Mouse (Mus musculus) hindbrain, embryonic 10.5 days (tissue): ENCODE data around the gene Gjb4. TPM values are rescaled to one million over a fixed set of nuclear protein-coding genes. Genes with fewer than 3 reads are reported as not detected.

Source experiments
- DNase-seq: peaks from one replicate; pipeline ENCODE4 v3.0.0-alpha.2; 2017; ENCODE audit warnings: low spot score
- H3K27ac ChIP-seq: fragments of 300-500 bp; sonication (generic); 2 replicates; pipeline ENCODE4 v1.5.1; 2016; ENCODE audit warnings: mild to moderate bottlenecking, moderate library complexity
- H3K27me3 ChIP-seq: fragments of 300-500 bp; sonication (generic); 2 replicates; pipeline ENCODE4 v1.6.1; 2016; ENCODE audit warnings: mild to moderate bottlenecking; ENCODE audit not compliant: poor library complexity, insufficient read depth, severe bottlenecking
- H3K36me3 ChIP-seq: fragments of 300-500 bp; sonication (generic); 2 replicates; pipeline ENCODE4 v1.6.1; 2016; ENCODE audit warnings: mild to moderate bottlenecking, moderate library complexity
- H3K4me1 ChIP-seq: fragments of 300-500 bp; sonication (generic); replicated peaks from 2 replicates; pipeline ENCODE4 v1.6.1; 2016; ENCODE audit warnings: mild to moderate bottlenecking
- H3K4me3 ChIP-seq: fragments of 300-500 bp; sonication (generic); 2 replicates; pipeline ENCODE4 v1.5.1; 2016; ENCODE audit warnings: mild to moderate bottlenecking, moderate library complexity
- H3K9me3 ChIP-seq: fragments of 300-500 bp; sonication (generic); 2 replicates; pipeline ENCODE4 v1.6.1; 2016; ENCODE audit warnings: mild to moderate bottlenecking, moderate library complexity
- WGBS: fragments of 180-500 bp; shearing (Covaris S2); methylation state at CpG from one replicate; pipeline ENCODE4 v1.1.7; 2016; 5-methylcytosine and 5-hydroxymethylcytosine counted together
- polyA plus RNA-seq: library from polyadenylated mRNA; unstranded; fragments of >200 nt; fragmentation: Nextera tagmentation; extraction: Ambion mirVana; gene quantifications from 2 replicates; pipeline ENCODE4 v1.2.1, GENCODE M21; 2016

Gjb4 gene
- polyA plus RNA-seq, 1 experiment from 2014 or later: 0.21 TPM

DNA sequence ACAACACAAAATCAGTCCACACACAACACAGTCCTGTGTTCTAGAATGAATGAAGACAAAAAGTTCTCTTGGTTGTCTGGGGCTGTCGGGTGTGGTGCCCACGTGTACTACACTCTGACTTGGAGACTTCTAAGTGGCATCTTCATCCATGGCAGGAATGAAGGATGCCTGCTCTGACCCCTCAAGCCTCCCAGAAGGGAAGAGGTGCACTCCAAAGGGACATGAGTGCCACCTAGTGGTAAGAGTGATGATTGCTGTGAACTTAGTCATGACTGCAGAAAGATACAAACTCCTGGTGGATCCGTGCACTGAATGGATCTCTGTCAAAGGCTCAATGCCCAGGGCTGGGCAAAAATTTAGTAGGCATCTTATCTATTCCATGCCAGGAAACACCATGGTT, 34.3 kb downstream of the Gjb4 start:
- Histone ChIP-seq H3K4me1 (0 out of 2 replicates have a peak, but pooled peaks cover 8% of the 10 kb centered on the region), H3K27me3 (peaks cover 23% of the 10 kb centered on the region), H3K36me3 (no peaks in the 10 kb centered on the region), H3K9me3 (no peaks in the 10 kb centered on the region), H3K4me3 (no peak overlapping the region), H3K27ac (no peak overlapping the region)
- peak; percentile 62 for DNase-seq
- 11% methylated on average over 3 of the region's 3 CpGs for WGBS

DNA sequence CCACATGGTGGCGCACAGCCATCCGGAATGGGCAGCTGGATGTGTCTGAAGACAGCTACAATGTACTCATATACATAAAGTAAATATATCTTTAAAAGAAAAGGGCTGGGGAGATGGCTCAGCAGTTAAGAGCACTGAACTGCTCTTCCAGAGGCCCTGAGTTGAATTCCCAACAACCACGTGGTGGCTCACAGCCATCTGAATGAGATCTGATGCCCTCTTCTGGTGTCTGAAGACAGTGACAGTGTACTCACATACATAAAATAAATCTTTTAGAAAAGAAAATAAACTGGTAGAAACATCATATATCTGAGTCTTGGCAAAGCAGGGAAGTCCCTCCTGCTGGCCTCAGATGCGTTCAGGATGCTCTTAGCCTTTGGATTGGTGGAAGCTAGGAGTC, 36.7 kb downstream of the Gjb4 start:
- Histone ChIP-seq H3K4me3 (no peak overlapping the region), H3K36me3 (no peaks in the 10 kb centered on the region), H3K27me3 (peaks cover 41% of the 10 kb centered on the region), H3K4me1 (peaks cover 25% of the 10 kb centered on the region), H3K27ac (no peak overlapping the region), H3K9me3 (no peaks in the 10 kb centered on the region)
- DNase-seq: no peak
- WGBS: 58% methylated on average over 4 of the region's 4 CpGs

DNA sequence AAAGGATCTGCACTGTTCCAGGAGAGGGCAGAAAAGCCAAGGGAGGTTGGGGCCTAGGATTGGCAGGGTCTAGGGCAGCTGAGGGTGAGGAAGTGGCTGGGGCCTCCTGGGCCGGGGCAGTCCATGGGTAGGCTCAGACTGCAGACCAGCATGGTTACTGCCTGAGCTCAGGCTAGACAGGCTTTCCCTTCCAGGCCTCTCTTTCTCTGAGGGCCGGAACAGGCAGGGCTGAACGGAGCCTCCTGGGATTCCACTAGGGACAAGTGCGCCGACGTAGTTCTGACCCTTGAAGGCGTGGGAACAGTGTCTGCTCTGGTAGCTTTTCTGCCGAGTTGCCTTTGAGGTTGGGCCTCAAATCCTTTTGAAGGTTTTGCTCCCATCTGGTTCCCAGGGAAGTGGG, 38.1 kb downstream of the Gjb4 start:
- peaks cover 55% of the 10 kb centered on the region for H3K27me3 ChIP-seq
- DNase-seq: no peak
- no peak overlapping the region for H3K27ac ChIP-seq
- no peak overlapping the region for H3K4me3 ChIP-seq
- H3K9me3 ChIP-seq: no peaks in the 10 kb centered on the region
- WGBS: 81% methylated on average over 8 of the region's 8 CpGs
- no peaks in the 10 kb centered on the region for H3K36me3 ChIP-seq
- peaks cover 25% of the 10 kb centered on the region for H3K4me1 ChIP-seq

DNA sequence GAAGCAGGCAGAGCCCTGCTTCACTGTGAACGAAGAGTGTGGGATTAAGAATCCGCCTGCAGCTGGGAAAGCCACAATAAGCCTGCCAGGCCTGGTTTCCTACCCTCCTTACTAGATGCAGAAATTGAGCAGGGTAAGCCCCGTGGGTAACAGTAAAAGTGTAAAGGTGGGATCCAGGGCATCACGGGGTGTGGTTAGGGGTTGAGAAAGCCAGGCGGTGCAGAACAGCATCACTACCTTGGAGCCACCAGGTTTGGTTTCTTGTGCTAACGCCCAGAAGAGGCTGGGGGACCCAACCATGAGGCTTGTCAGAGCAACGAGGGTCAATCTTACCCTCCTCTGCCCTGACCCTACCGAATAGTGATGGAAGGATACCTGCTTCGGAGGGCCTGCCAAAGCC, 39.3 kb downstream of the Gjb4 start:
- peaks cover 25% of the 10 kb centered on the region for H3K4me1 ChIP-seq
- peak overlapping the region; percentile 72; the same call in 1 of the 2 replicates for H3K27ac ChIP-seq
- WGBS: 44% methylated on average over 9 of the region's 9 CpGs
- H3K27me3 ChIP-seq: peaks cover 58% of the 10 kb centered on the region
- no peak for DNase-seq
- H3K4me3 ChIP-seq: peak overlapping the region; percentile 61; the same call in 1 of the 2 replicates
- H3K9me3 ChIP-seq: no peaks in the 10 kb centered on the region
- H3K36me3 ChIP-seq: no peaks in the 10 kb centered on the region

DNA sequence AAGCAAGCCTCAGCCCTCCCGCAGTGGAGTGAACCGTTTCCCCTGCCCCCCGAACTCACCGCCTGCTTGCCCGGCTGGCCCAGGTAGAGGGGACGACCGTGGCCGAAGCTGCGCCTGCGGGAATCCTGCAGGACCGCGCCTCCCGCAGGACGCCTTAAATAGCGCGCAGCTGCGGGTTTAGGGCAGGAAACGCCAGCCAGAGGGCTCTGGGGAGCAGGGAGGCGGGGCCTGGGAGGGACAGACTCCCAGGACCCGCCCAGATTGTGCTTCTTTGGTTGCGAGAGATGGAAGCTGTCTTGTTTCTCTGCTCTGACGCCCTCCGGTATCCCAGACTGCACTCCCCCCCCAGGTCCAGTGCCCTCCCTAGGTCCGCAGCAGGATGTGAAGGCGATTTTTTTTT, 40.0 kb downstream of the Gjb4 start, which contains the start of gene Gja4:
Gene Gja4 (minus strand): TSS at position 179 of the 400 bp plus-strand sequence.
- under 1% methylated on average over 25 of the region's 25 CpGs for WGBS
- Histone ChIP-seq H3K27me3 (peaks cover 58% of the 10 kb centered on the region), H3K9me3 (no peaks in the 10 kb centered on the region), H3K27ac (peak within 1 kb of the TSS; percentile 72), H3K4me3 (peak within 1 kb of the TSS; percentile 61), H3K36me3 (no peaks in the 10 kb centered on the region), H3K4me1 (peaks cover 25% of the 10 kb centered on the region)
- peak; percentile 76 for DNase-seq

DNA sequence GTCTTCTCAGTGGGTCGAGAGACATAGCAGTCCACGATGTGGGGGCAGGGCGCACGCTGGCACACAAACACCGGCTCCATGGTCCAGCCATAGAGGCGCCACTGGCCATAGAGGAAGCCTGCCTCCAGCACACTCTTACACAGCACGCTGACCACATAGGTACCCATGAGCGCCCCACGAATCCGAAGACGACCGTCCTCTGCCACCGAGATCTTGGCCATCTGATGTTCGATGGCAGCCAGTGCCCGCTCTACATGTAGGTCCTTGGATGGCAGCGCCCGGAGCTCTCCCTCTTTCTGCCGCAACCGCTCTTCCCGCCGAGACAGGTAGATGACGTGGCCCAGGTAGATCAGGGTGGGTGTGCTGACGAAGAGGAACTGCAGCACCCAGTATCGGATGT, 41.5 kb downstream of the Gjb4 start:
- peak overlapping the region; percentile 61; the same call in 1 of the 2 replicates for H3K4me3 ChIP-seq
- WGBS: 58% methylated on average over 24 of the region's 24 CpGs
- no peaks in the 10 kb centered on the region for H3K36me3 ChIP-seq
- H3K27me3 ChIP-seq: peaks cover 58% of the 10 kb centered on the region
- H3K9me3 ChIP-seq: no peaks in the 10 kb centered on the region
- no peak for DNase-seq
- H3K27ac ChIP-seq: no peak overlapping the region
- peaks cover 25% of the 10 kb centered on the region for H3K4me1 ChIP-seq

DNA sequence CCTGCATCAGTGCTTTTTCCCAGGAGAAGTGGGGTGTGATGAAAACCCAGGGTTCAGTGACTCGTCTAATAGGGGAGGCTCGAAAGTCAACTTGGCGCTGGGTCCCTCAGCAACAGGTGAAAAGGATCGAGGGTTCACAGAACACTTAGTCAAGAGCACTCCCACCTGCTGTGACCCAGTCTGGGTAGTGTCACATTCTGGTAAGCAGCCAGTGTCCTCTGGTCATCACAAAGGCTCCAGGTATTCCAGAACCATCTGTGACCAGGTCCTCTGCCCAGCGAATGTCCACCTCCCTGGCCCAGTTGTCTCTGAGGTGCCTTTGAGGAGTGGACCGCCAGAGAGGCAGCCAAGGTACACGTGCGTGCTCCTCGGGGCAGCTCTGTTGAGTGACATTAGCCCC, 42.3 kb downstream of the Gjb4 start:
- peaks cover 58% of the 10 kb centered on the region for H3K27me3 ChIP-seq
- DNase-seq: no peak
- H3K27ac ChIP-seq: no peak overlapping the region
- peaks cover 25% of the 10 kb centered on the region for H3K4me1 ChIP-seq
- no peak overlapping the region for H3K4me3 ChIP-seq
- no peaks in the 10 kb centered on the region for H3K9me3 ChIP-seq
- no peaks in the 10 kb centered on the region for H3K36me3 ChIP-seq
- 61% methylated on average over 9 of the region's 9 CpGs for WGBS

DNA sequence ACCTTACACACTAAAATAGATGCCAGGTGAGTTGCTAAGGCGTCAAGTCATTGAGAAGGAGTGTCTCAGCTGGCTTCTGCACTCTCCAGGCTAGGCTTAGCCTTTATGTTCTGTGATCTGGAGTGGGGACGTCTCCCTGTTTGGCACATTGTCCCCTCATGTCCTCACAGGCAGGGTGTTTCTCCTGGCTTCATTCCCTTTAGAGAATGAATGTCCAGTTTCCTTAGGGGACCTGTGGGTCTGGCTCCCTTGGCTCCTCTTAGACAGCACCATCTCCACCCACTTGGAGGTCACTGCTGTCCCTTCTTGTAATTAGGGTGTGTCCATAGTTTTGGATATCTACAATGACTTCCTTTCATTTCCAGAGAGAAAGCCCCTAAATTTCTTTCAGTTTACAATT, 47.0 kb downstream of the Gjb4 start:
- Histone ChIP-seq H3K27ac (no peak overlapping the region), H3K4me3 (no peak overlapping the region), H3K27me3 (peaks cover 14% of the 10 kb centered on the region), H3K9me3 (no peaks in the 10 kb centered on the region), H3K36me3 (no peaks in the 10 kb centered on the region), H3K4me1 (no peaks in the 10 kb centered on the region)
- WGBS: 67% methylated on average over 2 of the region's 2 CpGs
- DNase-seq: no peak

DNA sequence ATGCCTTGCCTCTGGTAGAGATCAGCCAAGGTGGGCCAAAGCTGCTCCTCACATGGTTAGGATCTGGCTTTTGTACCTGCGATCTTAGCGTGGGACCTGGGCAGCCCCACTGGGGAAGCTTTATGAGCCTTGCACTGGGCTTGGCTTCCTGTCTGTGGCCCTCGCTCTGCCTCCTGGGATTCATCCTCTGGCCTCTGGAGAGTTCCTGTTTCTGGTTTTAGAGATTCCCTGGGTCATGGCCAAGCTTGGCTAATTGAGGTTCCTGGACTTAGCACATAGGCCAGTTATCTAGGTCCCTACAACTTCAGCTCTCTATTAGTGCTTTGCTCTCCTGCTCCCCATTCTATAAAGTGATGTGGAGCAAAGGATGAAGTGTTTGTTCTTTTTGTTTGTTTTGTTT, 50.1 kb downstream of the Gjb4 start:
- Histone ChIP-seq H3K4me1 (no peaks in the 10 kb centered on the region), H3K4me3 (no peak overlapping the region), H3K9me3 (no peaks in the 10 kb centered on the region), H3K27ac (no peak overlapping the region), H3K36me3 (no peaks in the 10 kb centered on the region), H3K27me3 (no peaks in the 10 kb centered on the region)
- DNase-seq: no peak
- WGBS: 82% methylated on average over 3 of the region's 3 CpGs

Other genes with a start within 250 kb of the Gjb4 start
- gene Tmem35b, start 230.4 kb downstream of the Gjb4 start, polyA plus RNA-seq: 17.0 and 17.1 TPM in 2 replicates
- gene Dlgap3, start 184.9 kb downstream of the Gjb4 start, polyA plus RNA-seq: 3.7 and 7.9 TPM in 2 replicates
- gene Smim12, start 110.3 kb downstream of the Gjb4 start, polyA plus RNA-seq: 78.7 and 81.1 TPM in 2 replicates
- 13.5 and 18.8 TPM in 2 replicates for gene Gja4, start 40.0 kb downstream of the Gjb4 start, polyA plus RNA-seq
- gene Gjb3, start 23.2 kb downstream of the Gjb4 start, polyA plus RNA-seq: 2.2 and 6.2 TPM in 2 replicates
- gene Gjb5, start 4.1 kb upstream of the Gjb4 start, polyA plus RNA-seq: 0.85 and 2.1 TPM in 2 replicates